Mouse (Mus musculus) megakaryocyte, adult 5-6 weeks (primary cell): Measurements from ENCODE around the gene Slc25a51. TPM values are rescaled to one million over a fixed set of nuclear protein-coding genes. Genes with fewer than 3 reads are reported as not detected.
A peak's percentile ranks its signal among the peaks of the same experiment; 100 is the strongest.
"Not testable (repeated sequence)": the region's sequence is repeated elsewhere in the genome, so short reads cannot be mapped to it uniquely, and the experiment has no call there.

Experiments
- ATAC-seq: 2 replicates; pipeline ENCODE4 v1.8.0; 2016; ENCODE audit warnings: mild to moderate bottlenecking, inconsistent platforms; ENCODE audit not compliant: poor library complexity, severe bottlenecking
- total RNA-seq, 2 experiments: library from RNA; stranded (forward) in 1 of 2; stranded (reverse) in 1 of 2; fragments of 153-499, 151-499 nt in 1 of 2; fragments of 221-1000, 200-1000 nt in 1 of 2; gene quantifications; 2 replicates each; pipeline versions ENCODE4 v1.2.3 to v1.2.4; 2015 to 2017

Slc25a51 gene
- total RNA-seq, 2 experiments from 2014 or later = 21.5 to 29.2 TPM

DNA sequence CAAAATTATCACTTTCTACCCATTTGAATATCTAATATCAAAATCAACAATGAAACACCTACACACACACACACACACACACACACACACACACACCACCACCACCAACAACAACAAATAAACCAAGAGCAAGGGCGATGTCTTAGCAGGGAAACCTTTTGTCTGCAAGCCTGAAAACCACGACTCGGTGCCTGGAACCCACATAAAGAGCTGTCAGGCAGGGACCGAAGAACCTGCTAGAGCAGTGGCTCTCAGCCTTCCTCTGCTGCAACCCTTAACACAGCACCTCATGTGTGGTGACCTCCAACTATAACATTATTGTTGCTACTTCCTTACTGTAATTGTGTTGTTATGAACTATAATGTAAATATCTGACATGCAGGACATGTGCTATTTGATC, 6.3 kb downstream of the Slc25a51 start:
- no peak for ATAC-seq

DNA sequence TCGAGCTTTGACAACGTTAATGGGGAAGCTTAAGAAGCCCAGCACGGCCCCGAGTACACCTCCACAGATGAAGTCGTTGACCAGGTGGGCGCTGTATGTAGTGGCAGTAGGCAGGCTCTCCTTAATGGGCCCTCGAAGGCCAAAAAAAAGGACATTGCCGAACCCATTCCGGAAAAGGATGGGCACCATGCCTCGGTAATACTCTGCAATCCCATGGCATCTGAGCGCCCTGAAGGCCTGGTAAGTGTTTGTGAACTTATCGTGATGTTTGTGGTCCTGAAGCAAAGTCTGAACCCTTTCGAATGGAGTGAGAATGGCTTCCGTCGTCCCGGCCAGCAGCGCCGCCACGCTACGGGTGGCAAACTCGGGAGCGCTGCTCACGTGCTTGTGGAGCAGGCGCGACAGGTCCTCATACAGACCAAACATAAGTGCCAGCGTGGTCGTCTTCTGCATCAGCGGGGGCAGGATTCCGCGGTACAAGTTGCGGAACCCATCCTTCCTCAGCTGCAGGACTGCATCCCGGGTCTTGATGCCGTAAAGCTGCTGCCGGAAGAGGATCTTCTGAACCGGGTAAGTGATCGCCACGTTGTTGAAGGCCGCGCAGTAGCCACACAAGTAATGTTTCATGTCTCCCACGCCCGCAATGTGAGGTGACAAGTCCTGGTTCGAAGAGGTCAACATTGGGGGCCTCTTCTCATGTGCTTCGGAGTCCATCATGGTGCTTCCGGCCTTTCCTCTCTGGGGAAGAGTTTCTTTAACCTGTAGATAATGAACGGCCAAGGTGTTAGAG, 8.9 kb downstream of the Slc25a51 start:
- no peak for ATAC-seq

DNA sequence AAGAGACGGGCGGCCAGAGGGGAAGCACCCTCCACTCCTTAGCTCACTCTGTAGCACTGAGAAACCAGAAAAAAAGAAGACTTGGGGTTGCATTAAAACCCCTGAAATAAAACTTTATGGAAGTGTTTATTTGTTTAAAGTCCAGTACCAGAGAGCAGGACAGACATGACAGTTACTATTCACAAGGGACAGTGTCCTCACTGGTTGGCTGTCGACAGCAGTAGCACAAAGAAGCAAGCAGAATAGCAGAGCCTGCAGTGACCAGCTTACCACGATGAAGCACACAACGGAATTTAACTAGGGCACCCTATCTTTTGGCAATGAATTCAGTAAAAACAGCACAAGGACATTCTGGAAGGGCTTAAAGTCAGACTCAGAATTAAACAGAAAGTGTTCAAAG, 10.3 kb downstream of the Slc25a51 start:
- not testable (repeated sequence) for ATAC-seq

- ATAC-seq = peak; percentile 24; the same call in 1 of the 2 replicates
Measured at GRCm38 (mm10) chr4:45396211-45396610, 12.4 kb downstream of the Slc25a51 start.

- peak; percentile 67 for ATAC-seq
Measured at GRCm38 (mm10) chr4:45393658-45394057, 14.9 kb downstream of the Slc25a51 start.

- peak; percentile 67 for ATAC-seq
Measured at GRCm38 (mm10) chr4:45392994-45393393, 15.6 kb downstream of the Slc25a51 start.

- ATAC-seq = 0 out of 2 replicates have a peak, but pooled peaks have one; percentile 6
Measured at GRCm38 (mm10) chr4:45392572-45392971, 16.0 kb downstream of the Slc25a51 start.

DNA sequence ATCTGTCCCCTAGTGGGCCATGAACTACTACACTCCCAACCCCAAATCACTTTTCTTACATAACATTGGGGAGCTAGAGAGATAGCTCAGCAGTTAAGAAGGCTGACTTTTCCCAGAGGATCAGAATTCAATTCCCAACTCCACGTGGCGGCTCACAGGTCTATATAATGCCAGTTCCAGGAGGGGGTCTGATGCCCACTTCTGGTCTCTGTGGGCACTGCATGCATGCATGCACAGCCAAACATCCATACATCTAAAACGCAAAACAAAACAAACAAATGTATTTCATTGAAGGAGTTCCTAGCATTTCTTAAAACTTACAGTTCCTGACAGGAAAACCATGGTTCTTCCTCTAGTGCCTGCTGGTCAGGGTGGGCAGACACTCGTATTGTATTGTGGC, 16.5 kb downstream of the Slc25a51 start:
- ATAC-seq = no peak

DNA sequence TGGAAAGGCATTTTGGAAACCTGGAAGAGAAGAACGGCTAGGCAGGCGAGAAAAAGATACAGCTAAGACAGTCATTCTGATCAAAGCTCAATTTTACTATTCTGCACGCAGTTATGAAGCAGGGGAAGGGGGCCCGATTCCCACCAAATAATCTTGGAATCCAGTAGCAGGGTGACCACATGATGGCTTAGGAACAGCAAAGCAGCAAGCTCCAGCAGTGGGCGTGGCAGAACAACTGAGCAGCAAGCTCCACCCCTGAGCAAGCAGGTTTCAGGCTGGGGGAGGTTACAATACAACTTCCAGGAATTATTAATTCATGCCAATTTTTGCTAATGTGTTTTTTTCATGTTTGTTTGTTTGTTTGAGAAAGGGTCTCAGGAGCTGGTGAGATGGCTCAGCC, 21.3 kb downstream of the Slc25a51 start:
- not testable (repeated sequence) for ATAC-seq

DNA sequence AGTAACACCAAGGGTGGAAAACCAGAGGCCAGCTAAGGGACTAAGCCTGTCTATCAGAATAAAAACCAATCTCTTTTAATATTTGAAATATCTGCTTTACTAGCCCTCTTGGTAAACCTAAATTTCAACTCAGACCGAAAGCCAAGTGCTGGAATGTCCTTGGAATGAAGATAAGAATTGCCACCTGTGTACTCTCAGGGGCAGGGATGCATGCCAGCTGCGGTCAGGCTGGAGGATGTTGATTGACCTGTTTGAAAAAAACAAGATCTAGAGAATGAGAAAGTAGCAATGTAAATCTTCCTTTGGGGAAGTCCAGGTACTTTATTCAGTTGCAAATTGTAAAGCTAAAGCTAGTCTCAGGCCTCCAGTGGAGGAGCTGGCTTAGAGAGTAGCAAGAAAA, 26.4 kb downstream of the Slc25a51 start:
- not testable (repeated sequence) for ATAC-seq

- ATAC-seq = not testable (repeated sequence)
Measured at GRCm38 (mm10) chr4:45380903-45381580, 27.5 kb downstream of the Slc25a51 start.

DNA sequence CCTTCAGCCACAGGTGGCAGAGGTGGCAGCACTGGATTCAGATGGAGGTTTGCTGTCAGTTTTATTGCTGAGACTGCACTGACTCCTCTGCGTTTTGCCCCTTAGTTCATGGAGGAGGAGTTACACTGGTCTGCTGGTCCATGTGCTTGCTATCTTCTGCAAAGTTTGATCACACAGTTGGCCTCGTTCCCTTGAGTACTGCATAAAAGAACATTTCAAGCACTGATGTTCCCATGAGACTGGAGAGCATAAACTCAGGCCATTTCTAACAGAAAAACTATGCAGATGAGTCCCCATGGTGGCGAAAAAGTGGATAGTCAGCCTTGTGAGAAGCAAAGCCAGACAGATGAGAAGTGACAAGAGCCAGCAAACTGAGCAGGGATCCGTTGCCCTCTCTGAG, 32.0 kb downstream of the Slc25a51 start:
- ATAC-seq = no peak

DNA sequence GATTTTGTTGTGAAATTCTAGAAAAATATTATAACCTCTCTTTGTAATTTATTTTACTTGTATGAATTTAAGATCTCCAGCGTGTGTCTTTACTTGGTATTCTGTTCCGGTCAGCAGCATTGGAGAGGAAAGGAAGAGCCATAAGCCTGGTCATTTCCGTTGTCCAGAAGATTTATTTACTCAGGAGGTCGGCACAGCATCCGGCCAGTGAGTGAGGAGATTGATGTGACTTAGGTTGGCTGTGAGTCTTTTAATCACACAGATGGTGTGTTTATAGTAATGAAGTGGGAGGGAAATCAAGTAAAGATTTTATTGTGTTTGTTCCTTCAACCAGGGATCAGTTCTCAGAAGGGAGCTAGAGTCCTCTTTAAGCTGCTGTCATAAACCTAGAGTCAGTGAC, 33.7 kb downstream of the Slc25a51 start:
- ATAC-seq = no peak

DNA sequence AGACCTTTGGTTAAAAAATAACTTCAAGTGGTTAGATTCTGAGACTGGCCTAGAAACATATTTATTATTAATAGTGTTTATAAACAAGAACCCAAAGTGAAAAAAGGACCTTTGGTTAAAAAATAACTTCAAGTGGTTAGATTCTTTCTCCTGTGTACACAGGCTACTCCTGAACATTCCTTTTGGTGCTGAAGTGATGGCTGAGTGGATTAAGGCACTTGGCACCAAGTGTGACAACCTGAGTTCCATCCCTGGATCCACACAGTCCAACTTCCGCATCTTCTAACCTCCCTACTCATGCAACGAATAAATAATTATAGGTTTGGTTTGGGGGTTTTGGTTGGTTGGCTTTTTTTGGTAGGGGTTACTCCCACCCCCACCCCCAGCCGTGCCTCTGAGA, 37.3 kb downstream of the Slc25a51 start:
- ATAC-seq = no peak

DNA sequence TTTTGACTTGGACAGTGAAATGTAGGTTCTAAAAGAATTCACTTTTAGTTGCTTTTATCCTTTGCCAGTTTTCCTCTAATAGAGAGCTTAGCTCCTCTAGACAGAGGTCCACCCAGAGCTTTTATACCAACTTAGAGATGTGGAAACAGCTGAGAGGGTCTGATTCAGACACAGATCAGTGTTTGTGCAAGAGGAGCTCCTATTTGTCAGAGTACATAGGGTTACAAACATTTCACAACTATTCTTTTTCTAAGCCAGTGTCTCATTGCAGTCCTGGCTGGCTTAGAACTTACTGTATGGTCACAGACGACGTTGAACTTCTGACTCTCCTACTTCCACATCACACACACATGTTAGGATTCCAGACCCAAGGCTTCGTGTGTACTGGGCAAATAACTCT, 51.9 kb downstream of the Slc25a51 start:
- ATAC-seq = no peak

Other genes starting within 250 kb of the Slc25a51 start
- not detected in 2 replicates for gene Frmpd1, start 223.9 kb downstream of the Slc25a51 start, total RNA-seq (2015)
- gene Frmpd1, start 223.9 kb downstream of the Slc25a51 start, total RNA-seq (2017) = not detected in 2 replicates
- gene Trmt10b, start 111.6 kb downstream of the Slc25a51 start, total RNA-seq (2015) = 5.8 and 11.3 TPM in 2 replicates
- gene Trmt10b, start 111.6 kb downstream of the Slc25a51 start, total RNA-seq (2017) = 15.9 and 16.2 TPM in 2 replicates
- gene Dcaf10, start 66.7 kb downstream of the Slc25a51 start, total RNA-seq (2015) = 16.8 and 19.6 TPM in 2 replicates
- gene Dcaf10, start 66.7 kb downstream of the Slc25a51 start, total RNA-seq (2017) = 10.0 and 11.7 TPM in 2 replicates
- 50.9 and 54.3 TPM in 2 replicates for gene Exosc3, start 66.0 kb downstream of the Slc25a51 start, total RNA-seq (2015)
- 100 and 103 TPM in 2 replicates for gene Exosc3, start 66.0 kb downstream of the Slc25a51 start, total RNA-seq (2017)
- 3.7 and 3.9 TPM in 2 replicates for gene Shb, start 123.7 kb upstream of the Slc25a51 start, total RNA-seq (2015)
- 1.8 and 3.3 TPM in 2 replicates for gene Shb, start 123.7 kb upstream of the Slc25a51 start, total RNA-seq (2017)